Comparison of ENCODE assay signal across 20 mouse cellular contexts in the genomic region with DNA sequence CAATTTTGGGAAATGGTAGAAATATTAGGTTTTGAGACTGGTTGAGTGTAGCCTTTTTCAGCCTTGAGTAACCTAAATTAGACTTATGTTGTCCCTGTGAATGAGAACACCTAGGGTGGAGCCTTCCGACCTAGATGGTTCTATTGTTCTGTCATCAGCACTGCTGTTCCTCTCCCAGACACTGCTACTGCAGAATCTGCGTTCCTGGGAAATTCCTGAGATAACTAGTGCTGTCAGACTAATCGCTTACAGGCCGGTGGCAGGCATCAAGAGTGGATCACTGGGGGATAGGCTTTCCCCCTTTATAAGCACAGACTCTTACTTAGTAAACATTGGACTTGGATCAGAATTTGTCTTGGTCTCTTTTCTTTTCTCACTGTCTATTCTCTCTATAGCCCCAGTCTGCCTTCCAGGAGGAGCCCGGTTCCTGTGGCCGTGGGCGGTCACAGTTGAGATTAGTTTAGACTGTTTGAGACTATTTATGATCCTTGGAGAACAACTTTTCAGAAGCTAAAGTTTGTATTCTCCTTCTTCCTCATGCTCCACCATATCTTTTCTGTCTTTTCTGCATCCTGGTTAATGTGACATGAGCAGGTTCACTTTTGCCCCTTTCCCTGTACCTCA.
DNase-seq lines count a peak whose midpoint lies in the region; ATAC-seq lines count a peak whose summit lies in the region.
"Had no signal": no experiment of that assay in that cellular context is flagged by ENCODE, and none has a peak within 500 bp of the region (broad histone marks: within the 10 kb centered on the region; RNA-seq: fewer than 3 reads in every experiment).

No protein-coding gene starts in this region.

- 53% methylated on average over 7 of the region's 7 CpGs for WGBS in embryonic facial prominence, embryonic 10.5 days
- 55% methylated on average over 7 of the region's 7 CpGs for WGBS in liver, embryonic 12.5 days (ENCODE audit: insufficient replicate concordance)

- no peak overlapping the region for H3K9ac ChIP-seq in liver, embryonic 12.5 days
- H3K9ac ChIP-seq: forebrain, embryonic 12.5 days; heart, embryonic 12.5 days; limb, embryonic 15.5 days had no signal

- no peaks in the 10 kb centered on the region for H3K9me3 ChIP-seq in embryonic facial prominence, embryonic 10.5 days
- no peaks in the 10 kb centered on the region for H3K9me3 ChIP-seq in liver, embryonic 12.5 days (replicated peaks)
- H3K9me3 ChIP-seq: forebrain, embryonic 12.5 days; heart, embryonic 12.5 days; limb, embryonic 15.5 days had no signal

- peaks cover 7% of the 10 kb centered on the region for H3K4me1 ChIP-seq in embryonic facial prominence, embryonic 10.5 days
- no peaks in the 10 kb centered on the region for H3K4me1 ChIP-seq in liver, embryonic 12.5 days
- H3K4me1 ChIP-seq: forebrain, embryonic 12.5 days; limb, embryonic 15.5 days had no signal

- no peak for DNase-seq in frontal cortex, postnatal 10 days (ENCODE audit: low spot score in 2 of 2)
- DNase-seq in right cerebral cortex, adult 18-20 months = peak; percentile 24
- no peak for DNase-seq in right cerebral cortex, postnatal 14 days
- DNase-seq in embryonic facial prominence, embryonic 10.5 days (ENCODE audit: low spot score) = peak; percentile 35
- no peak for DNase-seq in adrenal gland, postnatal 10 days
- DNase-seq in natural killer cell, adult 2 months (ENCODE audit: low spot score in 2 of 2) = no peak
- DNase-seq: cerebellum, adult 9-10 months; kidney, adult 18-20 months; kidney, postnatal 10 days; layer of hippocampus, postnatal 36 days; lung, postnatal 10 days; midbrain, embryonic 14.5 days; thymus, postnatal 25 days had no signal

- no peaks in the 10 kb centered on the region for H3K27me3 ChIP-seq in embryonic facial prominence, embryonic 10.5 days (replicated peaks; ENCODE audit: low read depth, poor library complexity, severe bottlenecking)
- no peaks in the 10 kb centered on the region for H3K27me3 ChIP-seq in liver, embryonic 12.5 days (replicated peaks)
- H3K27me3 ChIP-seq: forebrain, embryonic 12.5 days; heart, embryonic 12.5 days; limb, embryonic 15.5 days had no signal

- peak; percentile 91 for ATAC-seq in frontal cortex, adult (ENCODE audit: low TSS enrichment)
- no peak for ATAC-seq in liver, embryonic 12.5 days
- ATAC-seq: hindbrain, postnatal 0 days had no signal

- H3K4me2 ChIP-seq in liver, embryonic 12.5 days = no peak overlapping the region
- H3K4me2 ChIP-seq: forebrain, embryonic 12.5 days; heart, embryonic 12.5 days; limb, embryonic 15.5 days had no signal

- no peak overlapping the region for H3K27ac ChIP-seq in embryonic facial prominence, embryonic 10.5 days (replicated peaks)
- H3K27ac ChIP-seq in liver, embryonic 12.5 days = no peak overlapping the region
- H3K27ac ChIP-seq: forebrain, embryonic 12.5 days; hindbrain, postnatal 0 days; limb, embryonic 15.5 days had no signal

- H3K36me3 ChIP-seq in embryonic facial prominence, embryonic 10.5 days (replicated peaks) = no peaks in the 10 kb centered on the region
- H3K36me3 ChIP-seq in liver, embryonic 12.5 days = no peaks in the 10 kb centered on the region
- H3K36me3 ChIP-seq: forebrain, embryonic 12.5 days; heart, embryonic 12.5 days; limb, embryonic 15.5 days had no signal

- no peak overlapping the region for H3K4me3 ChIP-seq in embryonic facial prominence, embryonic 10.5 days
- no peak overlapping the region for H3K4me3 ChIP-seq in liver, embryonic 12.5 days
- H3K4me3 ChIP-seq: forebrain, embryonic 12.5 days; heart, embryonic 12.5 days; limb, embryonic 15.5 days; myocyte had no signal

Comparison
In these comparisons a context has a peak if more than half of its experiments do, and no peak if none do; other contexts are left out.
1. DNase-seq: peak in right cerebral cortex, adult 18-20 months (single experiment) and embryonic facial prominence, embryonic 10.5 days (single experiment); none in frontal cortex, postnatal 10 days (0 of 2), right cerebral cortex, postnatal 14 days (single experiment), adrenal gland, postnatal 10 days (single experiment) and natural killer cell, adult 2 months (0 of 2).